Mouse (Mus musculus): ENCODE data around the gene Hist1h2bg. TPM values are rescaled to one million over a fixed set of nuclear protein-coding genes. Genes with fewer than 3 reads are reported as not detected.
"Not testable (repeated sequence)": the region's sequence is repeated elsewhere in the genome, so short reads cannot be mapped to it uniquely, and the experiment has no call there.

Hist1h2bg gene
- total RNA-seq (2021) = 100 to 1,000 TPM in 1 of 2 experiments, 10 to 100 TPM in 1; 94.0 to 103 TPM

DNA sequence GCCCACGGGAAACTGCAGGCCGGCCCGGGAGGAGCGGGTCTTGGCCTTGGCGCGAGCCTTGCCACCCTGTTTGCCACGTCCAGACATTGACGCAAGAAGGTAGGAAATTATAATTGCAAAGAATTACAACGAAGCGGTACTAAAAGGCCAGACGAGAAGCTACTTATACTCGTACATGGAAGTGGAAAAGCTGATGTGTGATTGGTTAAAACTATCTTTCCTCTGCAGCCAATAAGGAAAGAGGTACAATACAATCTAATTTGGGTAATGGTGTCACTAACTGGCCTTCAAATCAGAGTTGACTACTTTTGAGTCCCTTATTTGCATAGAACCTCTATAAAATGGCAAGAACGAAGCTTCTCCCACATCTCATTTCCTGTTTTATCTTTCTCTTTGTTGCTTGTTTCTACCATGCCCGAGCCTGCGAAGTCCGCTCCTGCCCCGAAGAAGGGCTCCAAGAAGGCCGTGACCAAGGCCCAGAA lies at the start of gene Hist1h2bg, which contains the start of gene Hist1h2ae:
TSS of gene Hist1h2bg (plus strand) at position 375 of the 482 bp plus-strand sequence.
TSS of gene Hist1h2ae (minus strand) at position 199 of the 482 bp plus-strand sequence.
- DNase-seq (ENCODE audit: extremely low spot score in 1 of 2, low spot score in 2 of 2) = peak; percentile 57 to 87
- intact Hi-C loops (cut with DNase I) = no loop called here

DNA sequence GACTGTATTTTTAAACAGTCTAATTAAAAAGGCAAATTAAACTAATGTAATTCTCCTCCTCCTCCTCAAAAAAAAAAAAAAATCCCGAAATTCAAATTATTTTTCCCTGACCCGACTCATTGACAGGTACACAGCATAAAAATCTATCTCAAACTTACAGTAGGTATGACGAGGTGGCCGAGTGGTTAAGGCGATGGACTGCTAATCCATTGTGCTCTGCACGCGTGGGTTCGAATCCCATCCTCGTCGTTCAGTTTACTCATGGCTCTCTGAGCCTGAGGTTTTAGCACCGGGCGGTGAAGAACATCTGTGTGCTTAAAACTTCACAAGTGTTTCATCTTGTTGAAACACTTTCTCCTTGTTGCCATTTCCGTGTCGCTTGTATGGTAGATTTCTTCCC lies 49.5 kb upstream of the Hist1h2bg start:
- peak; percentile 66 to 75 for DNase-seq (ENCODE audit: extremely low spot score in 1 of 2, low spot score in 2 of 2)
- intact Hi-C loops (cut with DNase I) = loop anchor here (5.0 kb wide), 1 partner anchor 1494 kb away; no protein-coding TSS in a partner anchor

- intact Hi-C loops (cut with DNase I) = loop anchor here (5.0 kb wide), 1 partner anchor 1497 kb away; no protein-coding TSS in a partner anchor
- DNase-seq (ENCODE audit: extremely low spot score in 1 of 2, low spot score in 2 of 2) = no peak
Measured at GRCm38 (mm10) chr13:23523976-23524375, 47.2 kb upstream of the Hist1h2bg start.

DNA sequence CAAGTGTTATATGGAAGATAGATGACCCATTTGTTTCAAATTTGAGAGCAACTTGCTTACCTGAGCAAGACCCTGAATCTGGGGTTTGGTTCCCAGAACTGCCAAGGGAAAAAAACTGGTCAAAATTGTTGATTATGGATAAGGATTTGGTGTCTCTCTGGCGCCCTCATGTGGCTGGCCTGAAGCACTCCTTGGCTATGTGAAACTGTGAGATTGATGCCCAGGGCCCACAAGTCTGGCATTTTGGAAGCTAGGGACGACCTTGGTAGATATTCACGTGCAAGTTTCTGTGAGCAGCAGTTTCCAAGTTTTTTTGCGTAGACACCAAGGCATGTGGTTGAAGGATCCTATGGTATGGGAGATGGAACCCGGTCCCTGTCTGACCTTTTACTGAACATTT lies 46.5 kb upstream of the Hist1h2bg start:
- intact Hi-C loops (cut with DNase I) = loop anchor here (5.0 kb wide), 1 partner anchor 1497 kb away; no protein-coding TSS in a partner anchor
- DNase-seq (ENCODE audit: extremely low spot score in 1 of 2, low spot score in 2 of 2) = peak in 1 of 2 experiments; percentile 81

DNA sequence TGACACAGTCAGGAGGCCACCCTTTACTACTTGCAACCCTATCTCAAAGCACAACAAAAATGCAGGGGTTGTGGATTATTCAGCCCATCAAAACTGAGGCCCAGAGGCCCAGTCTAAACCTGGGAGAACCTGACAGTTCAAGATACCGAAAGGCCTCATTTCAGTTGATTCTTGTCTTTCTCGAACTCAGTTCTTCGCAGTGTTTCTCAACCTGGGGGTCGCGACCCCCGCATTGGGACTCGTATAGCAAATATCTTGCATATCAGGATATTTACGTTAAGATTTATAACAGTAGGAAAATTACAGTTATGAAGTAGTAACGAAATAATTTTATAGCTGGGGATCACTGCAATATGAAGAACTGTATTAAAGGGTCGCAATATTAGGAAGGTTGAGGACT lies 45.3 kb upstream of the Hist1h2bg start:
- intact Hi-C loops (cut with DNase I) = no loop called here
- DNase-seq (ENCODE audit: extremely low spot score in 1 of 2, low spot score in 2 of 2) = no peak

DNA sequence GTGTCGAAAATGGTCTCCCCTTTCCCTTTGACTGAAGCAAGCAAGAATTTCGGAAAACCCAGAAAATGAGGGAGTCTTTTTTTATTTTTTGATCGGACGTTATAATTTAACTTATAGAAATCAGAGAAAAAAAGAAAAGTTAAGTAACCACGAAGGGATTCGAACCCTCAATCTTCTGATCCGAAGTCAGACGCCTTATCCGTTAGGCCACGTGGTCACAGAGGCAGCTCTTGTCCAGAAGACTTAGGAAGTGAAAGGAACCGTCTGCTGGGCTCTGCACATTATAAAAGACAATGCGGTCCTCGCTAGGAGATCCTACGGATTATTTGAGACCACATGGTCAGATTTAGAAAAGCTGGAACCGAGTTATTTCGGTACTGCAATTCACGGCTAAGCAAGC lies 44.9 kb upstream of the Hist1h2bg start:
- intact Hi-C loops (cut with DNase I) = no loop called here
- DNase-seq (ENCODE audit: extremely low spot score in 1 of 2, low spot score in 2 of 2) = peak; percentile 85 to 92

- DNase-seq (ENCODE audit: extremely low spot score in 1 of 2, low spot score in 2 of 2) = no peak
- intact Hi-C loops (cut with DNase I) = no loop called here
Measured at GRCm38 (mm10) chr13:23529005-23529404, 42.2 kb upstream of the Hist1h2bg start.

DNA sequence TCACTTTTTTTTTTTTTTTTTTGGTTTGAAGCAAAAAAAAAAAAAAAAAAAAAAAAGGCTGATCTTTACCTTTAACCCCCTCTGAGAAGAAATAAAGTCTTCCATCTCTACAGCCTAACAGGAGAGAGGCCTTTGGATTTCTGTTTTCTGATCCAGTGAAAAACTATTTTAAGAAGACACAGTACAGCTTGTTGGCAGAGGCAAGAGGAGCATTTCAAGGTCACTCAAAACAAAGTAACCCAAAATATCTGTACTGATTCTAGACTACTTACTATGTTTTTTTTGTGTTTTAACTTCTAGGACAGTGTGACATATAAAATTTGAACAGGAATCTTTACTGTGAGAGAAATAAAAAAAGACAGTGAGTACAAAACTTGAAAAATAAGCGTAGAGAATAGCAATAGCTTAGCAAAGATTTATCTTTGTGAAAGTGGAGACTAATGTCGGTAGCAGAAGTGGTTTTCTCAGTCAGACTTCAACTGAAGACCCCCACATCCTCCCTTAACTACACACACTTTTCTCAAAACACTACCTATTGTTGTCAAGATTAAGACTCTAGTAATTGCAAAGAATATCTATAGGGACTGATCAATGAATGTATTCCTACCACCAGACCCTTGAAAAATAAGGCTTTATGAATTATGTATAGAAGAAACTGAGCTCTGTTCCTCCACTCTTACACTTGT lies 41.6 kb upstream of the Hist1h2bg start:
- DNase-seq (ENCODE audit: extremely low spot score in 1 of 2, low spot score in 2 of 2) = no peak
- intact Hi-C loops (cut with DNase I) = no loop called here

DNA sequence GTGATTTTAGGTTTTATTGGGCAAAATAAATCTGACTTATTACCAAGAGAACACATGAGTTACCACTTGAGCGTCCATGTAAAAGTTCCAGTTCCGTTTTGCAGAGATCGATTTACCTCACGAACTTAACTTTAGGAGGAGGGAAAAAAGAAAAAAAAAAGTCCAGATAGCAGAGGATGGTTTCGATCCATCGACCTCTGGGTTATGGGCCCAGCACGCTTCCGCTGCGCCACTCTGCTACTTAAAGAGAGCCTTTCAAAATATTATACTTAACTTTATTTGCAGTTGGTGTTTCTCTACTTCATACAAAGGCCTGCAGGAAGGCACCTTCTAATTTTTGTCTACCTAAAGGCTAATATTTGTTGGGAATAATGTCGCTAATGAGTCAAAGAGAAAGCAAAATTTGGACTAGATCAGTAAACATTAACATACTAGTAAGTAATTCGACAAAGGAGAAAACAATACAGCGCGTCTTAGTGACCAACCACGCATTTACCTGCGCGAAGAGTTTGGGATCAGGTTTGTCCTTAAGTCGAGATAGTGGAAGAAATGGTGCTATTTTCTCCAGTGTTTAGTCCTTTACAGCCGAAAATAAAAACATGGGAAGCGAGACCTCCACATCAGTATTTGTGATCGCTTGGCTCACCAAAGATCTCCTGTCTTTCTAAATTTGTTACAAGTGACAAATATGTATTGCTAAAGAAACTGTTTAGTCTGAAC lies 40.9 kb upstream of the Hist1h2bg start:
- intact Hi-C loops (cut with DNase I) = no loop called here
- DNase-seq (ENCODE audit: extremely low spot score in 1 of 2, low spot score in 2 of 2) = peak; percentile 45 to 68

- intact Hi-C loops (cut with DNase I) = no loop called here
- DNase-seq (ENCODE audit: extremely low spot score in 1 of 2, low spot score in 2 of 2) = peak; percentile 97 to 99
Measured at GRCm38 (mm10) chr13:23530901-23531875, 40.0 kb upstream of the Hist1h2bg start, which contains the start of gene Hist1h4h. Hist1h4h (plus strand) TSS chr13:23531050.

GRCm38 (mm10) chr13:23532262-23533075 lies 38.7 kb upstream of the Hist1h2bg start:
- intact Hi-C loops (cut with DNase I) = no loop called here
- DNase-seq (ENCODE audit: extremely low spot score in 1 of 2, low spot score in 2 of 2) = no peak

- intact Hi-C loops (cut with DNase I) = not testable (repeated sequence)
- peak; percentile 69 to 82 for DNase-seq (ENCODE audit: extremely low spot score in 1 of 2, low spot score in 2 of 2)
Measured at GRCm38 (mm10) chr13:23533560-23534367, 37.4 kb upstream of the Hist1h2bg start, which contains the start of gene Hist1h2af. Hist1h2af (plus strand) TSS chr13:23533906.

GRCm38 (mm10) chr13:23534368-23535131 lies 36.6 kb upstream of the Hist1h2bg start:
- intact Hi-C loops (cut with DNase I) = no loop called here
- DNase-seq (ENCODE audit: extremely low spot score in 1 of 2, low spot score in 2 of 2) = no peak

GRCm38 (mm10) chr13:23535137-23536075 lies 35.8 kb upstream of the Hist1h2bg start, which contains the start of gene Hist1h3g:
Hist1h3g (plus strand) TSS chr13:23535422.
- intact Hi-C loops (cut with DNase I) = not testable (repeated sequence)
- DNase-seq (ENCODE audit: extremely low spot score in 1 of 2, low spot score in 2 of 2) = peak; percentile 89 to 97

All from left cerebral cortex, postnatal 10 days (tissue).